ENCODE assay signal across 8 mouse cellular contexts in genomic region chr1:84695517-84696411, GRCm38 (mm10). TPM values are rescaled to one million over a fixed set of nuclear protein-coding genes. Genes with fewer than 3 reads are reported as not detected.
DNase-seq lines count a peak whose midpoint lies in the region; ATAC-seq and TF ChIP-seq lines count a peak whose summit lies in the region.

TSS of gene Dner (minus strand) at chr1:84696221.

- H3K9me3 ChIP-seq in embryonic facial prominence, embryonic 13.5 days, result no peaks in the 10 kb centered on the region
- H3K9me3 ChIP-seq in limb, embryonic 12.5 days, result no peaks in the 10 kb centered on the region
- no peaks in the 10 kb centered on the region for H3K9me3 ChIP-seq in midbrain, embryonic 13.5 days

- TF ChIP-seq POLR2A in bone marrow macrophage, adult 2 months (IDR thresholded peaks at IDR 0.05; ENCODE audit: borderline replicate concordance, low read depth, low read length), result no peak
- no peak for TF ChIP-seq POLR2A in kidney, adult 2 months (IDR thresholded peaks at IDR 0.05; ENCODE audit: low read depth, low read length)

- peaks cover 3% of the 10 kb centered on the region; the same call in 1 of the 2 replicates for H3K4me1 ChIP-seq in bone marrow macrophage, adult 2 months (ENCODE audit: control insufficient read depth, insufficient read depth, low read length)
- peaks cover 14% of the 10 kb centered on the region for H3K4me1 ChIP-seq in embryonic facial prominence, embryonic 13.5 days
- no peaks in the 10 kb centered on the region for H3K4me1 ChIP-seq in kidney, adult 2 months (ENCODE audit: control insufficient read depth, insufficient read depth, low read length)
- H3K4me1 ChIP-seq in limb, embryonic 12.5 days (replicated peaks), result peaks cover 12% of the 10 kb centered on the region; the same call in 1 of the 2 replicates
- peaks cover 39% of the 10 kb centered on the region for H3K4me1 ChIP-seq in midbrain, embryonic 13.5 days (replicated peaks)

- H3K27me3 ChIP-seq in embryonic facial prominence, embryonic 13.5 days, result peaks cover 52% of the 10 kb centered on the region
- no peaks in the 10 kb centered on the region; the same call in 1 of the 2 replicates for H3K27me3 ChIP-seq in kidney, adult 2 months (replicated peaks; ENCODE audit: control insufficient read depth, insufficient read depth, low read length)
- H3K27me3 ChIP-seq in limb, embryonic 12.5 days, result peaks cover 48% of the 10 kb centered on the region
- no peaks in the 10 kb centered on the region for H3K27me3 ChIP-seq in midbrain, embryonic 13.5 days

- DNase-seq in heart, adult 8-10 months (ENCODE audit: low spot score), result peak; percentile 53
- peak; percentile 73 for DNase-seq in kidney, adult 2 months
- DNase-seq in spleen, postnatal 36 days (ENCODE audit: low spot score in 2 of 2), result peak; percentile 11 to 16
- DNase-seq in T-cell, adult 2 months (ENCODE audit: low spot score), result no peak

- H3K4me2 ChIP-seq in embryonic facial prominence, embryonic 13.5 days, result peak within 1 kb of the TSS; percentile 94
- H3K4me2 ChIP-seq in limb, embryonic 12.5 days, result peak within 1 kb of the TSS; percentile 94
- peak within 1 kb of the TSS; percentile 77 for H3K4me2 ChIP-seq in midbrain, embryonic 13.5 days (replicated peaks)

- under 1% methylated on average over 75 of the region's 75 CpGs for WGBS in embryonic facial prominence, embryonic 13.5 days
- WGBS in kidney, adult 2 months, result 2% methylated on average over 74 of the region's 75 CpGs
- WGBS in limb, embryonic 12.5 days, result 1% methylated on average over 68 of the region's 75 CpGs
- under 1% methylated on average over 60 of the region's 75 CpGs for WGBS in midbrain, embryonic 13.5 days

- H3K4me3 ChIP-seq in bone marrow macrophage, adult 2 months (ENCODE audit: insufficient read depth, low read length), result peak within 1 kb of the TSS; percentile 53
- peak within 1 kb of the TSS; percentile 52 for H3K4me3 ChIP-seq in embryonic facial prominence, embryonic 13.5 days
- no peak within 1 kb of the TSS for H3K4me3 ChIP-seq in kidney, adult 2 months (ENCODE audit: insufficient read depth, low read depth, low read length)
- peak within 1 kb of the TSS; percentile 49 for H3K4me3 ChIP-seq in limb, embryonic 12.5 days (replicated peaks)
- H3K4me3 ChIP-seq in midbrain, embryonic 13.5 days (replicated peaks), result peak within 1 kb of the TSS; percentile 93

- H3K36me3 ChIP-seq in embryonic facial prominence, embryonic 13.5 days, result no peaks in the 10 kb centered on the region
- no peaks in the 10 kb centered on the region for H3K36me3 ChIP-seq in kidney, adult 2 months (ENCODE audit: control insufficient read depth, insufficient read depth, low read length)
- H3K36me3 ChIP-seq in limb, embryonic 12.5 days, result no peaks in the 10 kb centered on the region
- no peaks in the 10 kb centered on the region for H3K36me3 ChIP-seq in midbrain, embryonic 13.5 days

- TF ChIP-seq CTCF in bone marrow macrophage, adult 2 months (IDR thresholded peaks at IDR 0.05; ENCODE audit: low read depth, low read length), result no peak
- TF ChIP-seq CTCF in kidney, adult 2 months (conservative IDR thresholded peaks at IDR 0.05; ENCODE audit: insufficient read depth, insufficient read length, low read depth, low read length), result no peak

- ATAC-seq in embryonic facial prominence, embryonic 13.5 days (ENCODE audit: insufficient number of reproducible peaks, insufficient read depth, low FRiP score, low TSS enrichment, low read depth), result peak; percentile 74; the same call in 1 of the 2 replicates
- peak; percentile 69 for ATAC-seq in limb, embryonic 12.5 days (ENCODE audit: insufficient number of reproducible peaks, insufficient read depth, low FRiP score, low TSS enrichment, low read depth)
- ATAC-seq in midbrain, embryonic 13.5 days, result peak; percentile 89

- H3K9ac ChIP-seq in embryonic facial prominence, embryonic 13.5 days, result peak within 1 kb of the TSS; percentile 58
- H3K9ac ChIP-seq in limb, embryonic 12.5 days (replicated peaks), result 0 out of 2 replicates have a peak within 1 kb of the TSS, but pooled peaks have one; percentile 23
- H3K9ac ChIP-seq in midbrain, embryonic 13.5 days (replicated peaks), result peak within 1 kb of the TSS; percentile 96

- no peak within 1 kb of the TSS for H3K27ac ChIP-seq in bone marrow macrophage, adult 2 months (ENCODE audit: insufficient read depth, low read depth, low read length)
- no peak within 1 kb of the TSS for H3K27ac ChIP-seq in embryonic facial prominence, embryonic 13.5 days
- no peak within 1 kb of the TSS for H3K27ac ChIP-seq in kidney, adult 2 months (ENCODE audit: insufficient read depth, low read depth, low read length)
- H3K27ac ChIP-seq in limb, embryonic 12.5 days, result no peak within 1 kb of the TSS
- H3K27ac ChIP-seq in midbrain, embryonic 13.5 days, result peak within 1 kb of the TSS; percentile 96

RNA-seq across cellular contexts. Expression of gene Dner, which starts in this region (rescaled TPM):
- 0.20 and 0.97 TPM in 2 replicates for polyA plus RNA-seq in bone marrow macrophage, adult 2 months (2012; ENCODE audit: insufficient read depth, insufficient read length, missing spikeins)
- polyA plus RNA-seq in embryonic facial prominence, embryonic 13.5 days (2015; fragmentation: Nextera tagmentation; extraction: Ambion mirVana), result 4.1 and 6.3 TPM in 2 replicates
- under 1 TPM in 1 of 4 experiments, not detected in 3; 0.06 TPM for total RNA-seq in heart, adult 8-10 months (2022)
- 0.22 and 0.66 TPM in 2 replicates for polyA plus RNA-seq in kidney, adult 2 months (2012; rRNA removed)
- polyA plus RNA-seq in limb, embryonic 12.5 days (2016; fragmentation: Nextera tagmentation; extraction: Ambion mirVana), result 4.7 and 5.0 TPM in 2 replicates
- 156 and 168 TPM in 2 replicates for polyA plus RNA-seq in midbrain, embryonic 13.5 days (2015; fragmentation: Nextera tagmentation; extraction: Ambion mirVana)

Comparison
In these comparisons a context has a peak if more than half of its experiments do, and no peak if none do; other contexts are left out.
1. RNA of gene Dner (polyA plus RNA-seq): 156 to 168 TPM in midbrain, embryonic 13.5 days; 4.1 to 6.3 TPM in embryonic facial prominence, embryonic 13.5 days, 4.7 to 5.0 TPM in limb, embryonic 12.5 days, 0.22 to 0.66 TPM in kidney, adult 2 months and 0.20 to 0.97 TPM in bone marrow macrophage, adult 2 months; every median in the first group is over 10 times any median in the second.
2. Peak in DNase-seq in heart, adult 8-10 months; RNA of the gene not detected or under 1 TPM.
3. Peak in DNase-seq in kidney, adult 2 months; RNA of the gene not detected or under 1 TPM.
4. H3K9ac ChIP-seq: peak in every context shown above with its lines; median percentile 96 in midbrain, embryonic 13.5 days; 58 in embryonic facial prominence, embryonic 13.5 days; 23 in limb, embryonic 12.5 days.
5. Peak in every context shown above with its lines, with median percentiles within 50 percentile points of each other: ATAC-seq and H3K4me2 ChIP-seq.